Mouse (Mus musculus) G1E-ER4 (cell line): ENCODE data around the gene Mylk4. TPM values are rescaled to one million over a fixed set of nuclear protein-coding genes. Genes with fewer than 3 reads are reported as not detected.

ENCODE experiments used
- GATA1 ChIP-seq: IDR thresholded peaks from one replicate; pipeline ENCODE4 v1.8.0; 2012; ENCODE audit warnings: low read length, inconsistent platforms
- polyA plus RNA-seq: library from polyadenylated mRNA; stranded (reverse); fragments of >175 nt; gene quantifications from 2 replicates; pipeline ENCODE4 v1.2.3, GENCODE M21; 2012

Mylk4 gene
- polyA plus RNA-seq, 1 experiment, result not detected

GRCm38 (mm10) chr13:32759036-32759435 lies 24.7 kb downstream of the Mylk4 start:
- no peak for TF ChIP-seq GATA1

GRCm38 (mm10) chr13:32752066-32752657 lies 31.6 kb downstream of the Mylk4 start:
- TF ChIP-seq GATA1, result no peak

GRCm38 (mm10) chr13:32750507-32750906 lies 33.2 kb downstream of the Mylk4 start:
- no peak for TF ChIP-seq GATA1

GRCm38 (mm10) chr13:32748421-32748820 lies 35.3 kb downstream of the Mylk4 start:
- no peak for TF ChIP-seq GATA1

DNA sequence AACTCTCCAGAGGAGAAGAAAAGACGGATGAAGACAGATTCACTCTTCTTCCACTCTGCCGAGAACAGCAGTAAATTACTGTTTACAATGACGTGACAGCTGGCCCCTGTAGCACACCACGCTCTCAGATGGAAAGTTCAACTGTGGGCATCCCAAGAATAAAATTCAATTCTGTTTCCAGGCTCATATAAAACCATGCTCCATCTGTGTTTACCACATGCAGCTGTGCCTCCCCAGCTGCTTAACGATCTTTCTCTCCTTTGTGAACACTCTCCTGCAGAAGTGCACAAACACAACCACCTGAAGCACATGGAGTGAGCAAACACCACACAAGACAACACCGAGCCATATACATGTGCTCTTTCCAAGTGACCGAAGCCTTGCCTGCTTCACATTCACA lies 42.6 kb downstream of the Mylk4 start:
- no peak for TF ChIP-seq GATA1

GRCm38 (mm10) chr13:32731283-32731682 lies 52.5 kb downstream of the Mylk4 start:
- TF ChIP-seq GATA1, result no peak

GRCm38 (mm10) chr13:32724606-32725005 lies 59.1 kb downstream of the Mylk4 start:
- no peak for TF ChIP-seq GATA1

DNA sequence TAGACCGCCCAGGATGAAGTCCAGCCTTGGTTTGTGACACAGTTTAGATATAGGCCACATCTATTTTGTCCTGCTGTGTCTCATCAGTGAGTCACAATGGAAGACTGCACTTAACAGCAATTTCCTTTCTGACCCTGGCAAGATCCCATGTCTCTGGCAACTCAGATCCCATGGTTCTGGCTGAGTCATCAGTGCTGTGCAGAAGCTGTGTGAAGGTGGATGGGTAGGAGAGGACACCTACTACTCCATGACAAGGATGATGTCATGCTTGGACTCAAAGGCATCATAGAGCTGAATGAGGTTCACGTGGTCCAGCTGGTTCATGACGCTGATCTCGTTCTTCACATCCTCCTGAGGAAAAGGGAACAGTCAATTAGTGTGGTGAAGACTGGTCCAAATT lies 62.0 kb downstream of the Mylk4 start:
- TF ChIP-seq GATA1, result no peak

GRCm38 (mm10) chr13:32719284-32719683 lies 64.5 kb downstream of the Mylk4 start:
- no peak for TF ChIP-seq GATA1

DNA sequence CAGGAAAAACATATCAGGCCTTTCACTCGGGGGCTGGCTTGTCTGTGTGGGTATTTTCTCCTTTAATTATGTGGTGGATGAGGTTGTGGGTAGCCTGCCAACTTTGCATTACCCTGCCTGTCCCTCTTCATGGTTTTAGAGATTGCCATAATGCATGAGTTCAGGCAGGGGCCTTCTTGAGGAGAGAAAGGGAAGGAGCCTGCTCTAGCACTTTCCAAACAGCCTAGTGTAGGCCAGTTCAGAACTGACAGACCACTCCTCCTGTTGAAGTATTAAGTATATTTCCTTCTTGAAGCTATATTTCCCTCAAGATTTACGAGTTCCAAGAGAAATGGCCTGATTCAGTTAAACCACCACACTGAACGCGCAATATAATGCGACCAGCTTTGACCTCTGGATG lies 66.0 kb downstream of the Mylk4 start:
- no peak for TF ChIP-seq GATA1

DNA sequence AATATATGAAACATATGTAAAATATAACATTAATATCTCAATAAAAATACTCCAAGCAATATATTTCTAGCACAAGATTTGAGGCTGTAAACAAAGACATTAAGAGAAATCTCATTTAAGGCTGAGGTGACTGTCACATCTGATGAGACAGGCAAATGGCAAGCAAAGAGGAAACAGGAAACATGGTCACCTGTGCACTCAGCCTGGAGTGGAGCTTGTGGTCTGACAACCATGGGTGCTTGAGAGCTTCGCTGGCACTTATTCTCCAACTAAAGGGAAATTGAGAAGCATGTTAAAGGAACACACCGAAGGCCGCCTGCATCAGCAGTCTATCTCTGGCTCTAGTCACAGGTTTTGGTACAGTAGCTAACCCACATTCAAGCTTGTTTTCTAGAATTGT lies 71.2 kb downstream of the Mylk4 start:
- no peak for TF ChIP-seq GATA1

DNA sequence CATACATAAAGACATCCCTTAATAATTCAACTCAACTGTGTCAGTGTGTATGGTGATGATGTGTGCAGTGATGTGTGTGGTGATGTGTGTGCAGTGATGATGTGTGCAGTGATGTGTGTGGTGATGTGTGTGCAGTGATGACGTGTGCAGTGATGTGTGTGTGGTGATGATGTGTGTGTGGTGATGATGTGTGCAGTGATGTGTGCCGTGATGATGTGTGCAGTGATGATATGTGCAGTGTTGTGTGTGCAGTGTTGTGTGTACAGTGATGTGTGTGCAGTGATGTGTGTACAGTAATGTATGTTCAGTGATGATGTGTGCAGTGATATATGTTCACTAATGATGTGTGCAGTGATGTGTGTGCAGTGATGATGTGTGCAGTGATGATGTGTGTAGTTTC lies 75.9 kb downstream of the Mylk4 start:
- no peak for TF ChIP-seq GATA1

DNA sequence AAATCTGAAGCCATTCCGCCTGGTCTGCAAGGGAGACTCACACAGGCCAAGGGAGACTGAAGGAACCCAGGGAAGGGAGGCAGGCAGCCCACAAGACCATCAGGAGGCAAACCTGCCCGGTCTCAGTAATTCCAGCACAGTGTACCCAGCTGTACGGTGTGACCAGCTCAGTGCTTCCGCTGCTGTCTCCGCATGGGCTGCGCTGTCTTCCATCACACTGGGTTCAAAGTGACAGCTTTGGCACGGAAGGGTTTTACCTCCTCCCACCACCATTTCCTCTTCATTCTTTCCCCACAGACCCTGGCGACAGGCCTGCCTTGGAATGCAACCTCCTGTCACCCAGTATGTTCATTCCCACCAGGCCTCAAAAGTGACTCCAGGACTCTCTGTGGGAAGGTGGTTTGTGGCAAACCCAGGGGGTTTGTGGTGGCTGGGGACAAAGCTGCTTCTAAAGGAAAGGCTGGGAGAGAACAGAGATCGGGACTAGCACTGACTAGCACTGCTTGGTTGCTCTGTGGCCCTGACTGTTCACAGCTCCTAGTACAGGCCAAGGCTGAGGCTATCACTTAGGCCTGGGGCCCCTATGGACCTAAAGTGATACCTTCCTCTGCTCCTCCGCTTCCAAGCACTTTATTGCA lies 77.0 kb downstream of the Mylk4 start:
- no peak for TF ChIP-seq GATA1

DNA sequence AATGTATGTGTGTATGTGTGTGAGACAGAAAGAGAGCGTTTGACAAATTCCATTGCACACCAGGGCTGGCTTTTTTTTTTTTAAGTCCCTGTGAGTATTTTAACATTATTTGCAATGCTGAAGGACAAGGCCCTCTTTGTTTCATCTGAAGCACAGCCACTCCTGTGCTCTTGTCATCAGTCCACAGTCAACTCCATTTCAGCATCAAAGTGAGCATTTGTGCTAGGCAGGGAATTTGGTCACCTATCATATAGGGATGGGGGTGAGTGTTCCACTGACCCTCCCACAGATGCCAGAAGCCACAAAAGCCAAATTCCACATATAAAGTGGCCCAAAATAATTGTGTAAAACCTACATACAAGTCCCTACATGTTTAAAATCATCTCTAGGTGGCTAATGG lies 78.4 kb downstream of the Mylk4 start:
- no peak for TF ChIP-seq GATA1

DNA sequence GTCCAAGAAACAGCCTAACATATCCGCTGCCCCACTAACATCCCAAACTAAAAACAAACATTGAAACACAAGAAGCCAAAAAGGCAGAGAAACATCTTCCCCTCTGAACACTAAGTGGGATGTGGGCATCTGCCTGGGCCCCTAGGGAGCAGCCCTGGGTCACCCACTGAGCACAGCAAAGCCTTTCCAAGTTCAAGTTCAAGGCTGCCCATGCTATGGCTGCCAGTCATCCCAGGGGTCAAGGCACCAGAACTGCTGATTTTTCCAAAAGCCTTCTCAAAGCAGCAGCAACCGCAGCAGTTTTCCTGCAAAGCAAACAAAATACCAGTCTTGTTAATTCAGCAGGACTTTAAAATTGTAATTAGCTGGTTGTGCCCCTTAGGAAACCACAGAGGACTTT lies 78.8 kb downstream of the Mylk4 start:
- no peak for TF ChIP-seq GATA1

DNA sequence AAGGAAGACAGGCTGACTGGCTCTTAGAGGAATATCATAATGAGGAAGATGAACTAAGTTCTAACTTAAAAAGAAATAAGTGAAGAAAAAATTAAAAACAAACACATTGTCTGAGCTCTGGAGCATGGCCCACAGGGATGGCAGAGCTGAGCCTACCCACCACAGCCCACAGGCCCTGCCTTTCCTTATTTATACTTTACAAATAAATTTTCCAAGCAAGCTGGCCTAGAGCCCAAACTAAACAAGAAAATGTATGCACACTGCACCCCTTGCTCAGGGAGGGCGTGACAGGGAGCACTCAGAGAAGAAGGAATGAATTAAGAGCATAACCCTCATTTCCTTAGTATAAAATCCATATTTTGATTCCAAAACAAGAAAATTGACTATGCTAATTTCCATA lies 82.2 kb downstream of the Mylk4 start:
- no peak for TF ChIP-seq GATA1

- no peak for TF ChIP-seq GATA1
These were observed 84.4 kb downstream of the Mylk4 start for GRCm38 (mm10) chr13:32699376-32699775.
